Mouse (Mus musculus) CH12.LX (cell line): ENCODE measurements at regions not wholly inside any gene's neighbourhood (a gene's known extent, or its start where the extent isn't known, plus 50 kb on each side); places are given as distances from the start of the nearest gene placed in this dataset.
A peak's percentile ranks its signal among the peaks of the same experiment; 100 is the strongest.
"Not testable (repeated sequence)": the region's sequence is repeated elsewhere in the genome, so short reads cannot be mapped to it uniquely, and the experiment has no call there.

Experiments
- DNase-seq: peaks from one replicate; pipeline ENCODE4 v3.0.0-alpha.2; 2013; ENCODE audit errors: extremely low read depth
- H3K27ac ChIP-seq: 2 replicates; pipeline ENCODE4 v1.5.1; 2012; ENCODE audit warnings: low read depth, mild to moderate bottlenecking, control low read depth, moderate library complexity; ENCODE audit not compliant: insufficient read depth
- H3K27me3 ChIP-seq: replicated peaks from 2 replicates; pipeline ENCODE3; 2012; ENCODE audit warnings: inconsistent platforms
- H3K36me3 ChIP-seq, 2 experiments: replicated peaks in 1 of 2; 2 replicates each; pipeline versions ENCODE3 to v1.6.1; 2012; ENCODE audit warnings: inconsistent platforms in 1 of 2, low read length in 1 of 2, mild to moderate bottlenecking in 1 of 2, mixed read lengths in 1 of 2, moderate library complexity in 1 of 2; ENCODE audit not compliant: control insufficient read depth in 1 of 2, insufficient read depth in 1 of 2
- H3K4me1 ChIP-seq, 2 experiments: 2 replicates each; pipeline ENCODE4 v1.6.1; 2012; ENCODE audit warnings: inconsistent platforms in 1 of 2, moderate library complexity in 1 of 2; ENCODE audit not compliant: insufficient read depth in 2 of 2, control insufficient read depth in 1 of 2
- H3K4me2 ChIP-seq: 2 replicates; pipeline ENCODE4 v1.6.1; 2012; ENCODE audit warnings: low read depth, mild to moderate bottlenecking, control low read depth; ENCODE audit not compliant: poor library complexity, insufficient read depth, severe bottlenecking
- H3K4me3 ChIP-seq, 3 experiments: fragments of 150-350 bp in 1 of 3; sonication (generic) in 1 of 3; replicated peaks in 1 of 3; 2 replicates each; pipeline versions ENCODE3 to v1.5.1; 2011 to 2012; ENCODE audit warnings: low read depth in 2 of 3, low read length in 2 of 3, mild to moderate bottlenecking in 2 of 3, moderate library complexity in 2 of 3, control low read depth in 1 of 3, improper control_type of control experiment in 1 of 3, inconsistent platforms in 1 of 3, mixed read lengths in 1 of 3; ENCODE audit not compliant: poor library complexity in 1 of 3
- H3K79me2 ChIP-seq: replicated peaks from 2 replicates; pipeline ENCODE4 v1.6.1; 2012; ENCODE audit warnings: mild to moderate bottlenecking, moderate library complexity; ENCODE audit not compliant: control insufficient read depth, poor library complexity, insufficient read depth, severe bottlenecking; ENCODE audit errors: extremely low read depth
- H3K9ac ChIP-seq: 2 replicates; pipeline ENCODE4 v1.6.1; 2012; ENCODE audit warnings: low read depth, mild to moderate bottlenecking, control low read depth, moderate library complexity; ENCODE audit not compliant: insufficient read depth
- H3K9me3 ChIP-seq: replicated peaks from 2 replicates; pipeline ENCODE3; 2012; ENCODE audit warnings: low read length, inconsistent platforms, mixed read lengths
- CHD1 ChIP-seq: IDR thresholded peaks from 2 replicates; pipeline ENCODE4 v1.6.1; 2012; ENCODE audit warnings: low read depth, low read length, improper control_type of control experiment, inconsistent platforms
- CHD2 ChIP-seq: IDR thresholded peaks from 2 replicates; pipeline ENCODE4 v1.6.1; 2011; ENCODE audit warnings: low read length, improper control_type of control experiment
- CTCF ChIP-seq, 2 experiments: IDR thresholded peaks in 1 of 2; conservative IDR thresholded peaks in 1 of 2; 2 replicates each; pipeline ENCODE4 v1.5.1; 2011 to 2012; ENCODE audit warnings: low read depth in 2 of 2, low read length in 2 of 2, improper control_type of control experiment in 1 of 2, inconsistent platforms in 1 of 2, mild to moderate bottlenecking in 1 of 2, moderate library complexity in 1 of 2
- E2F4 ChIP-seq: IDR thresholded peaks from 2 replicates; pipeline ENCODE4 v1.6.1; 2011; ENCODE audit warnings: low read depth, low read length, improper control_type of control experiment; ENCODE audit not compliant: insufficient replicate concordance
- ETS1 ChIP-seq: conservative IDR thresholded peaks from 2 replicates; pipeline ENCODE4 v1.6.1; 2012; ENCODE audit warnings: low read depth, mild to moderate bottlenecking, inconsistent platforms, low read length, improper control_type of control experiment, moderate library complexity
- GABPA ChIP-seq: IDR thresholded peaks from 2 replicates; pipeline ENCODE4 v1.6.1; 2012; ENCODE audit warnings: low read depth, low read length, improper control_type of control experiment, inconsistent platforms; ENCODE audit not compliant: insufficient replicate concordance
- IRF4 ChIP-seq: IDR thresholded peaks from 2 replicates; pipeline ENCODE4 v1.6.1; 2014; ENCODE audit warnings: low read depth, mild to moderate bottlenecking, inconsistent platforms, low read length, improper control_type of control experiment
- JUN ChIP-seq: IDR thresholded peaks from 2 replicates; pipeline ENCODE4 v1.6.1; 2011; ENCODE audit warnings: low read depth, mild to moderate bottlenecking, low read length, improper control_type of control experiment, moderate library complexity; ENCODE audit not compliant: insufficient read depth
- JUND ChIP-seq: conservative IDR thresholded peaks from 2 replicates; pipeline ENCODE4 v1.6.1; 2011; ENCODE audit warnings: low read depth, low read length, improper control_type of control experiment
- MAFK ChIP-seq: IDR thresholded peaks from 2 replicates; pipeline ENCODE4 v1.6.1; 2011; ENCODE audit warnings: low read length, improper control_type of control experiment; ENCODE audit not compliant: insufficient replicate concordance
- MAZ ChIP-seq: IDR thresholded peaks from 2 replicates; pipeline ENCODE4 v1.6.1; 2012; ENCODE audit warnings: low read depth, mild to moderate bottlenecking, inconsistent platforms, low read length, improper control_type of control experiment, moderate library complexity
- MEF2A ChIP-seq: IDR thresholded peaks from 2 replicates; pipeline ENCODE4 v1.6.1; 2014; ENCODE audit warnings: low read depth, mild to moderate bottlenecking, inconsistent platforms, low read length, improper control_type of control experiment, borderline replicate concordance
- MXI1 ChIP-seq: IDR thresholded peaks from 2 replicates; pipeline ENCODE4 v1.6.1; 2011; ENCODE audit warnings: mild to moderate bottlenecking, low read depth, low read length, improper control_type of control experiment
- MYC ChIP-seq: IDR thresholded peaks from 2 replicates; pipeline ENCODE4 v1.6.1; 2011; ENCODE audit warnings: low read depth, mild to moderate bottlenecking, improper control_type of control experiment, low read length
- NELFE ChIP-seq: IDR thresholded peaks from 2 replicates; pipeline ENCODE4 v1.6.1; 2011; ENCODE audit warnings: low read depth, low read length, improper control_type of control experiment
- POLR2A ChIP-seq: IDR thresholded peaks from 2 replicates; pipeline ENCODE4 v1.6.1; 2011; ENCODE audit warnings: low read depth, mild to moderate bottlenecking, improper control_type of control experiment, low read length
- POLR2AphosphoS2 ChIP-seq: IDR thresholded peaks from 2 replicates; pipeline ENCODE4 v1.6.1; 2011; ENCODE audit warnings: low read depth, low read length, improper control_type of control experiment
- RCOR1 ChIP-seq: conservative IDR thresholded peaks from 2 replicates; pipeline ENCODE4 v1.6.1; 2012; ENCODE audit warnings: low read depth, mild to moderate bottlenecking, inconsistent platforms, low read length, improper control_type of control experiment
- TCF12 ChIP-seq: IDR thresholded peaks from 2 replicates; pipeline ENCODE4 v1.6.1; 2014; ENCODE audit warnings: low read depth, mild to moderate bottlenecking, inconsistent platforms, low read length, improper control_type of control experiment
- UBTF ChIP-seq: IDR thresholded peaks from 2 replicates; pipeline ENCODE4 v1.6.1; 2012; ENCODE audit warnings: low read depth, mild to moderate bottlenecking, inconsistent platforms, low read length, improper control_type of control experiment, moderate library complexity
- ZMIZ1 ChIP-seq: IDR thresholded peaks from 2 replicates; pipeline ENCODE4 v1.6.1; 2012; ENCODE audit warnings: low read depth, mild to moderate bottlenecking, inconsistent platforms, low read length, improper control_type of control experiment
- dilution Hi-C: fragments of 300-500 bp; cut with MboI; formaldehyde crosslinking; loops from 2 replicates; pipeline ENCODE4 v1.14.3; 2020; ENCODE audit warnings: low sequenced_read_pairs; ENCODE audit not compliant: extremely low pct_unique_long_range_greater_than_20kb, extremely low pct_ligation_motif_present
- in situ Hi-C: fragments of 300-500 bp; cut with MboI; formaldehyde crosslinking; loops from 3 replicates; pipeline ENCODE4 v1.14.3; 2019; ENCODE audit warnings: low sequenced_read_pairs, low pct_ligation_motif_present, low pct_unique_long_range_greater_than_20kb, mixed read lengths

- DNase-seq, result no peak
- Histone ChIP-seq H3K4me2 (no peak overlapping the region), H3K27me3 (no peaks in the 10 kb centered on the region), H3K9me3 (no peaks in the 10 kb centered on the region), H3K9ac (peak overlapping the region; percentile 56; the same call in 1 of the 2 replicates), H3K79me2 (no peaks in the 10 kb centered on the region), H3K27ac (no peak overlapping the region), H3K4me1 (peaks cover 0 to 13% of the 10 kb centered on the region in 2 experiments; a peak in 2 of 4 replicates), H3K36me3 (no peaks in the 10 kb centered on the region), H3K4me3 (no peak overlapping the region)
- dilution Hi-C loops (no loop called here), in situ Hi-C loops (no loop called here)
- no peak for TF ChIP-seq MYC
- no peak for TF ChIP-seq MEF2A
- no peak for TF ChIP-seq JUN
- no peak for TF ChIP-seq UBTF
- no peak for TF ChIP-seq MAZ
These were observed 76.2 kb downstream of the Nabp1 start for GRCm38 (mm10) chr1:51401846-51402532.

GRCm38 (mm10) chr1:51400541-51400940 is 77.7 kb downstream of the Nabp1 start:
- H3K36me3 ChIP-seq, H3K27ac ChIP-seq, H3K9ac ChIP-seq, H3K4me2 ChIP-seq, H3K27me3 ChIP-seq, dilution Hi-C loops, H3K4me3 ChIP-seq, DNase-seq, H3K9me3 ChIP-seq, in situ Hi-C loops, H3K79me2 ChIP-seq: not testable (repeated sequence)
- peaks cover 0 to 11% of the 10 kb centered on the region in 2 experiments; a peak in 2 of 4 replicates for H3K4me1 ChIP-seq

GRCm38 (mm10) chr1:51386874-51387273 is 91.4 kb downstream of the Nabp1 start:
- H3K27ac ChIP-seq, result no peak overlapping the region

More at GRCm38 (mm10) chr1:51386874-51387273, 91.4 kb downstream of the Nabp1 start:
- Histone ChIP-seq H3K79me2 (no peaks in the 10 kb centered on the region), H3K4me1 (no peaks in the 10 kb centered on the region), H3K4me2 (no peak overlapping the region), H3K9me3 (no peaks in the 10 kb centered on the region), H3K36me3 (no peaks in the 10 kb centered on the region), H3K4me3 (no peak overlapping the region), H3K27me3 (no peaks in the 10 kb centered on the region), H3K9ac (no peak overlapping the region)
- dilution Hi-C loops (no loop called here), in situ Hi-C loops (no loop called here)
- DNase-seq, result no peak
- TF ChIP-seq CHD2, result no peak
- no peak for TF ChIP-seq ETS1
- TF ChIP-seq GABPA, result no peak
- no peak for TF ChIP-seq CHD1
- TF ChIP-seq TCF12, result no peak
- no peak for TF ChIP-seq CTCF (conservative IDR thresholded peaks at IDR 0.05 in 1 of 2, IDR thresholded peaks at IDR 0.05 in 1 of 2; ENCODE audit: low read depth in 2 of 2, low read length in 2 of 2)
- TF ChIP-seq POLR2AphosphoS2, result no peak
- no peak for TF ChIP-seq IRF4
- TF ChIP-seq MXI1, result no peak
- no peak for TF ChIP-seq ZMIZ1
- TF ChIP-seq NELFE, result no peak
- no peak for TF ChIP-seq JUND
- TF ChIP-seq E2F4, result no peak
- no peak for TF ChIP-seq RCOR1
- no peak for TF ChIP-seq MAFK
- TF ChIP-seq POLR2A, result no peak
- TF ChIP-seq MEF2A, result no peak
- no peak for TF ChIP-seq MYC
